Mouse (Mus musculus): ENCODE data around the gene Vamp1. TPM values are rescaled to one million over a fixed set of nuclear protein-coding genes. Genes with fewer than 3 reads are reported as not detected.

Vamp1 gene
- polyA plus RNA-seq, 1 experiment from 2014 or later = 3.3 TPM

- Histone ChIP-seq H3K27ac (replicated peaks) (peak overlapping the region; percentile 74), H3K4me3 (ENCODE audit: low read depth, low read length) (peak overlapping the region; percentile 65), H3K9ac (ENCODE audit: low read length) (peak overlapping the region; percentile 55), H3K36me3 (ENCODE audit: control insufficient read depth, insufficient read depth, low read length) (peaks cover 6% of the 10 kb centered on the region; the same call in 1 of the 2 replicates), H3K9me3 (ENCODE audit: control insufficient read depth, low read length) (no peaks in the 10 kb centered on the region), H3K27me3 (ENCODE audit: control insufficient read depth, insufficient read depth, low read length) (no peaks in the 10 kb centered on the region), H3K4me2 (replicated peaks; ENCODE audit: low read depth) (peak overlapping the region; percentile 61), H3K4me1 (replicated peaks; ENCODE audit: control insufficient read depth, insufficient read depth) (0 out of 2 replicates have a peak, but pooled peaks cover 3% of the 10 kb centered on the region)
- ATAC-seq (ENCODE audit: low FRiP score, low TSS enrichment) = no peak
- no peak for DNase-seq (ENCODE audit: low spot score)
- no peak for TF ChIP-seq CTCF (IDR thresholded peaks at IDR 0.05; ENCODE audit: low read depth)
- no peak for TF ChIP-seq EP300 (optimal IDR thresholded peaks at IDR 0.05)
These were observed 24.5 kb upstream of the Vamp1 start for GRCm38 (mm10) chr6:125190816-125191215.

- ATAC-seq (ENCODE audit: low FRiP score, low TSS enrichment) = peak; percentile 97
These were observed 23.9 kb upstream of the Vamp1 start, which contains the start of the genes Ncapd2 and Mrpl51 for GRCm38 (mm10) chr6:125191332-125192015. Gene Ncapd2 (minus strand): TSS chr6:125191701. Gene Mrpl51 (plus strand): TSS chr6:125191801.

GRCm38 (mm10) chr6:125192016-125192714 is 23.2 kb upstream of the Vamp1 start:
- 0 out of 2 replicates have a peak, but pooled peaks cover 3% of the 10 kb centered on the region for H3K36me3 ChIP-seq (ENCODE audit: control insufficient read depth, insufficient read depth, low read length)
- H3K27ac ChIP-seq (replicated peaks) = peak overlapping the region; percentile 97
- H3K4me3 ChIP-seq (ENCODE audit: low read depth, low read length) = peak overlapping the region; percentile 65
- H3K4me1 ChIP-seq (replicated peaks; ENCODE audit: control insufficient read depth, insufficient read depth) = 0 out of 2 replicates have a peak, but pooled peaks cover 3% of the 10 kb centered on the region
- under 1% methylated on average over 34 of the region's 34 CpGs for WGBS
- no peaks in the 10 kb centered on the region for H3K9me3 ChIP-seq (ENCODE audit: control insufficient read depth, low read length)
- peak; percentile 95 for ATAC-seq (ENCODE audit: low FRiP score, low TSS enrichment)
- no peaks in the 10 kb centered on the region for H3K27me3 ChIP-seq (ENCODE audit: control insufficient read depth, insufficient read depth, low read length)
- H3K9ac ChIP-seq (ENCODE audit: low read length) = peak overlapping the region; percentile 73
- DNase-seq (ENCODE audit: low spot score) = peak; percentile 94
- TF ChIP-seq CTCF (IDR thresholded peaks at IDR 0.05; ENCODE audit: low read depth) = no peak
- TF ChIP-seq EP300 (optimal IDR thresholded peaks at IDR 0.05) = no peak
- peak overlapping the region; percentile 77 for H3K4me2 ChIP-seq (replicated peaks; ENCODE audit: low read depth)

More at GRCm38 (mm10) chr6:125191332-125192015, 23.9 kb upstream of the Vamp1 start, which contains the start of the genes Ncapd2 and Mrpl51:
- WGBS = under 1% methylated on average over 53 of the region's 54 CpGs
- peak within 1 kb of the TSS; percentile 97 for H3K27ac ChIP-seq (replicated peaks)
- no peaks in the 10 kb centered on the region for H3K27me3 ChIP-seq (ENCODE audit: control insufficient read depth, insufficient read depth, low read length)
- H3K9me3 ChIP-seq (ENCODE audit: control insufficient read depth, low read length) = no peaks in the 10 kb centered on the region
- peaks cover 6% of the 10 kb centered on the region; the same call in 1 of the 2 replicates for H3K36me3 ChIP-seq (ENCODE audit: control insufficient read depth, insufficient read depth, low read length)
- peak within 1 kb of the TSS; percentile 65 for H3K4me3 ChIP-seq (ENCODE audit: low read depth, low read length)
- TF ChIP-seq EP300 (optimal IDR thresholded peaks at IDR 0.05) = no peak
- peak; percentile 57 for TF ChIP-seq CTCF (IDR thresholded peaks at IDR 0.05; ENCODE audit: low read depth)
- 0 out of 2 replicates have a peak, but pooled peaks cover 3% of the 10 kb centered on the region for H3K4me1 ChIP-seq (replicated peaks; ENCODE audit: control insufficient read depth, insufficient read depth)
- peak within 1 kb of the TSS; percentile 77 for H3K4me2 ChIP-seq (replicated peaks; ENCODE audit: low read depth)
- DNase-seq (ENCODE audit: low spot score) = peak; percentile 98
- H3K9ac ChIP-seq (ENCODE audit: low read length) = peak within 1 kb of the TSS; percentile 73

- Histone ChIP-seq H3K4me2 (replicated peaks; ENCODE audit: low read depth) (peak overlapping the region; percentile 77), H3K9me3 (ENCODE audit: control insufficient read depth, low read length) (no peaks in the 10 kb centered on the region), H3K9ac (ENCODE audit: low read length) (peak overlapping the region; percentile 73), H3K36me3 (ENCODE audit: control insufficient read depth, insufficient read depth, low read length) (0 out of 2 replicates have a peak, but pooled peaks cover 2% of the 10 kb centered on the region), H3K27me3 (ENCODE audit: control insufficient read depth, insufficient read depth, low read length) (no peaks in the 10 kb centered on the region), H3K4me1 (replicated peaks; ENCODE audit: control insufficient read depth, insufficient read depth) (0 out of 2 replicates have a peak, but pooled peaks cover 3% of the 10 kb centered on the region), H3K27ac (replicated peaks) (peak overlapping the region; percentile 97), H3K4me3 (ENCODE audit: low read depth, low read length) (peak overlapping the region; percentile 65)
- TF ChIP-seq CTCF (IDR thresholded peaks at IDR 0.05; ENCODE audit: low read depth) (no peak), EP300 (optimal IDR thresholded peaks at IDR 0.05) (no peak)
- no peak for ATAC-seq (ENCODE audit: low FRiP score, low TSS enrichment)
- WGBS = 38% methylated on average over 5 of the region's 5 CpGs
- DNase-seq (ENCODE audit: low spot score) = no peak
These were observed 22.5 kb upstream of the Vamp1 start for GRCm38 (mm10) chr6:125192841-125193240.

- 49% methylated on average over 7 of the region's 7 CpGs for WGBS
- Histone ChIP-seq H3K4me3 (ENCODE audit: low read depth, low read length) (no peak overlapping the region), H3K36me3 (ENCODE audit: control insufficient read depth, insufficient read depth, low read length) (no peaks in the 10 kb centered on the region), H3K4me1 (replicated peaks; ENCODE audit: control insufficient read depth, insufficient read depth) (0 out of 2 replicates have a peak, but pooled peaks cover 3% of the 10 kb centered on the region), H3K27ac (replicated peaks) (no peak overlapping the region), H3K9me3 (ENCODE audit: control insufficient read depth, low read length) (no peaks in the 10 kb centered on the region), H3K4me2 (replicated peaks; ENCODE audit: low read depth) (no peak overlapping the region), H3K9ac (ENCODE audit: low read length) (no peak overlapping the region), H3K27me3 (ENCODE audit: control insufficient read depth, insufficient read depth, low read length) (no peaks in the 10 kb centered on the region)
- no peak for DNase-seq (ENCODE audit: low spot score)
- TF ChIP-seq CTCF (IDR thresholded peaks at IDR 0.05; ENCODE audit: low read depth) (no peak), EP300 (optimal IDR thresholded peaks at IDR 0.05) (no peak)
- no peak for ATAC-seq (ENCODE audit: low FRiP score, low TSS enrichment)
These were observed 22.0 kb upstream of the Vamp1 start for GRCm38 (mm10) chr6:125193390-125193789.
